Mouse (Mus musculus) lung, postnatal 25 days (tissue): ENCODE measurements around the gene Gpank1.

ENCODE experiments used
- DNase-seq: peaks from one replicate; pipeline ENCODE4 v3.0.0; 2022; ENCODE audit warnings: low spot score

Gpank1 gene

GRCm38 (mm10) chr17:35121143-35121799 is at the start of gene Gpank1:
Gpank1 (plus strand) TSS chr17:35121455.
- peak; percentile 99 for DNase-seq

- DNase-seq: no peak
Measured at GRCm38 (mm10) chr17:35074097-35074496, 47.2 kb upstream of the Gpank1 start.

GRCm38 (mm10) chr17:35076507-35077176 is 44.6 kb upstream of the Gpank1 start, which contains the start of gene Ly6g6e:
Ly6g6e (plus strand) TSS chr17:35076902.
- no peak for DNase-seq

- no peak for DNase-seq
Measured at GRCm38 (mm10) chr17:35077285-35077684, 44.0 kb upstream of the Gpank1 start.

GRCm38 (mm10) chr17:35077786-35078233 is 43.4 kb upstream of the Gpank1 start, which contains the start of gene Ly6g6d:
Ly6g6d (minus strand) TSS chr17:35078065.
- peak; percentile 76 for DNase-seq

- no peak for DNase-seq
Measured at GRCm38 (mm10) chr17:35079778-35080177, 41.5 kb upstream of the Gpank1 start.

- DNase-seq: no peak
Measured at GRCm38 (mm10) chr17:35080248-35080647, 41.0 kb upstream of the Gpank1 start.

GRCm38 (mm10) chr17:35080710-35081109 is 40.5 kb upstream of the Gpank1 start:
- DNase-seq: no peak

- no peak for DNase-seq
Measured at GRCm38 (mm10) chr17:35082841-35083576, 38.2 kb upstream of the Gpank1 start.

- no peak for DNase-seq
Measured at GRCm38 (mm10) chr17:35083929-35084497, 37.2 kb upstream of the Gpank1 start.

- no peak for DNase-seq
Measured at GRCm38 (mm10) chr17:35085208-35085865, 35.9 kb upstream of the Gpank1 start, which contains the start of gene Ly6g6f. Ly6g6f (minus strand) TSS chr17:35085610.

GRCm38 (mm10) chr17:35088151-35088550 is 33.1 kb upstream of the Gpank1 start:
- DNase-seq: no peak

GRCm38 (mm10) chr17:35088825-35089644 is 32.2 kb upstream of the Gpank1 start, which contains the start of gene Abhd16a:
Abhd16a (plus strand) TSS chr17:35089263.
- DNase-seq: peak; percentile 95

- DNase-seq: no peak
Measured at GRCm38 (mm10) chr17:35090166-35090932, 30.9 kb upstream of the Gpank1 start.

GRCm38 (mm10) chr17:35092403-35093198 is 28.7 kb upstream of the Gpank1 start:
- peak; percentile 32 for DNase-seq

GRCm38 (mm10) chr17:35094475-35095365 is 26.5 kb upstream of the Gpank1 start:
- DNase-seq: no peak

- no peak for DNase-seq
Measured at GRCm38 (mm10) chr17:35096597-35096996, 24.7 kb upstream of the Gpank1 start.

- no peak for DNase-seq
Measured at GRCm38 (mm10) chr17:35097164-35097655, 24.0 kb upstream of the Gpank1 start.
